Mouse (Mus musculus) cerebellum, adult 9-11 months (tissue): ENCODE results near the gene Alyref.

Experiments
- DNase-seq: peaks from one replicate; pipeline ENCODE4 v3.0.0; 2022

Gene Alyref

GRCm38 (mm10) chr11:120625152-120625775 is 27.1 kb upstream of the Alyref start, which contains the start of gene Sirt7:
TSS of gene Sirt7 (minus strand) at chr11:120625240.
- DNase-seq = peak; percentile 55

GRCm38 (mm10) chr11:120624680-120625111 is 26.5 kb upstream of the Alyref start:
- DNase-seq = peak; percentile 87

GRCm38 (mm10) chr11:120623961-120624679 is 26.0 kb upstream of the Alyref start:
- DNase-seq = no peak

- no peak for DNase-seq
Observed at GRCm38 (mm10) chr11:120622805-120623204, 24.6 kb upstream of the Alyref start.

DNA sequence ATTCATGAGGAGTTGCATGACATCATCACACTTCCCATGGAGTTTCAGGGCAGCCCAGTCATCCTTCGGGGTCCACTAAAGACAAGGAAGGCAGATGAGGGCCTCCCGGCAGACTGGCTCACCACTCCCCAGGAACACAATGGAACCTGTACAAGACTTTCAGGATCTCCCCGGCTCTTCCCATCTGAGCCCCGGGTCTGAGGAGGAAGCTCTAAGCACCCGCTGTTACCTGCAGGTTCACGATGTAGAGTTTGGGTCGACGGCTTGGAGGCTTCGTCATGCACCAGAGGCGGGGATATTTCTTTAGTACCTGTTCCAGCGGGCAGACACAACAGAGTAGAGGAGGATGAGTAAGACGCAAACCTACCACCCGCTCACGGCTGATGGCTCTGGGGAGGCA is 22.0 kb upstream of the Alyref start:
- DNase-seq = peak; percentile 46

- peak; percentile 77 for DNase-seq
Observed at GRCm38 (mm10) chr11:120618619-120619535, 20.7 kb upstream of the Alyref start.

DNA sequence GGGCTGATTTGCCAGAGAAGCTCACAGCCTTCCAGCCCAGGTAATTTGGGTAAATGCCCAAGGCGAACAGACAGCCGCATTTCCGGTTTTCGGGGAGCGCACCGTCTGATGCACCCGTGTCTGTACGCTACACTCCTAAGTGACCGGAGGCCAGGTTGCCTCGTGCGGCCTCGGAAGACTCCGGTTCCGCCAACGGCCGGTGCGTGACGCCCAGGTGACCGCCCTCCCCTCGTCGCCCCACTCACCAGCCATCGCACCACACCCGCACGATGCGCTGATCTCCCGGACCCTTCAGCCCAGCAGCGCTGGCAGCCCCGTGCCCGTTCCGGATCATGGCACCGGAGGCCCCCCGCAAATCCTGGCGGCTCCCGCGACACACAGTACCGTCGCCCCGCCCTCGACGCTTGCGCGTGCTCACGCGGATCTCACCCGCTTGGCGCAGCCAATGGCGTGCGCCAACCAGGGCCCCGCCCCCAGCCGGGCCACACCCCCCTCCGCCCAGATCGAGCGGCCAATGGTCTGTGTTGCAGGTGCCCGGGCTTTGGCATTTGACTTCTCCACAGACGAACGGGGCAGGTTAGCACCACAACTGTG is 19.5 kb upstream of the Alyref start, which contains the start of gene Pcyt2:
Gene Pcyt2, minus strand, starts transcription at position 418 of the 594 bp plus-strand sequence.
- DNase-seq = peak; percentile 95

GRCm38 (mm10) chr11:120616617-120617294 is 18.6 kb upstream of the Alyref start:
- peak; percentile 62 for DNase-seq

DNA sequence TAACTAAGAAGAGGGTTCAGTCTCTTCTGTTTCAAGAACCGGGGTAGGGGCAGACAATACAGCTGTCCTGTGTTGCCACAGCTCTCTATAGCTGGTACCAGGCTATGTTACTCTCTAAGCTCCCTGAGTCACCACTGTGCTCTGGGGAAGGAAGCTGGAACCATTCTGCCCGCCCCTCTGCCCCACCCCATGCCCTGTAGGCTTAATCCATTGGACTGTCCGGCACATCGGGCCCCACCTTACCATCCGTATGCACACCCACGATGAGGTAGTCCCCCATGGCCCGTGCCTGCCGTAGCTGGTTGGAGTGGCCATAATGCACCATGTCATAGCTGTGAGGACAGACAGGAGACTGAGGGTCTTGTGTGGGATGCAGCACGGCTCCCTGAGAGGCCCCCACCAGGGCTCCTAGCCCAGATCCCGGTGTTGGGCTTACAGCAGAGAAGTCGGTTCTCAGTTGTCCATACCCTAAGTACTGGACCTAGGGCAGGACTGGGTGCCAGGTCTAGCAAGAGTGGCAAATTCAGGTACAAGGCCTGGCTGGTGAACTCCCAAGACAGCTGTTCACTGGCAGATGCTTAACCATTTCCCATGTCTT is 17.5 kb upstream of the Alyref start:
- peak; percentile 55 for DNase-seq

GRCm38 (mm10) chr11:120615167-120615566 is 17.0 kb upstream of the Alyref start:
- DNase-seq = peak; percentile 66

GRCm38 (mm10) chr11:120613976-120614375 is 15.8 kb upstream of the Alyref start:
- peak; percentile 69 for DNase-seq

- DNase-seq = peak; percentile 64
Observed at GRCm38 (mm10) chr11:120613481-120613972, 15.4 kb upstream of the Alyref start.

- DNase-seq = peak; percentile 95
Observed at GRCm38 (mm10) chr11:120612763-120613162, 14.6 kb upstream of the Alyref start.

- peak; percentile 45 for DNase-seq
Observed at GRCm38 (mm10) chr11:120610477-120611046, 12.4 kb upstream of the Alyref start.

- DNase-seq = no peak
Observed at GRCm38 (mm10) chr11:120609250-120609649, 11.1 kb upstream of the Alyref start.

DNA sequence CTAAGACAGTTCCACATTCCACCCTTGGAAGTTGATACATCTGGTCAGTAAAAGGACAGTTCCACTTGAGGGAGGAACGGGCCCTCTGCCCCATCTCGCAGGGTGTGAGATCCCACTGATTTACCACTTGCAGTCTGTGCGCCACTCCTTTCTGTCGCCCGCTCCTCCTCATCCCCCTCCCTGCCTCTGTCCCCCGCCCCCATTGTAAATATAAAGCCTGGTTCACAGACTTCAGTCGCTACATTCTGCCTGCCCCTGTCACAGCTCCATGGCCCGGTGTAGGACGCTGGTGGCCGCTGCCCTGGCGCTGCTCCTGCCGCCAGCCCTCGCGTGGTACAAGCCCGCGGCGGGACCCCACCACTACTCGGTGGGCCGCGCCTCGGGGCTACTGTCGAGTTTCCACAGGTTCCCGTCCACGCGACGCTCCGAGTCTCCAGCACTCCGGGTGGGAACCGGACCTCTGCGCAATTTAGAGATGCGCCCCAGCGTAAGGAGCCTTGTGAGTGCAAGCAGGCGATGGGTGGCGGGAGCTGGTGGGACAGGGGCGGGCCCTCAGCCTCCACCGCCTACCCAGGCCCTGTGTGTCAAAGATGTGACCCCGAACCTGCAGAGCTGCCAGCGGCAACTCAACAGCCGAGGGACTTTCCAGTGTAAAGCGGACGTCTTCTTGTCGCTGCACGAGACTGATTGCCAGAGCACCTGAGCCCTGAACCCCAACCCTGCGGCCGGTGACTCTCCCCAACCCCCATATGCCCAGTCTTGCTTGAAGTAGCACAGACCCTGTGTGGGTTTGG is 10.3 kb upstream of the Alyref start, which contains the start of gene Npb:
Gene Npb, plus strand, starts transcription at position 237 of the 794 bp plus-strand sequence.
- DNase-seq = no peak

- no peak for DNase-seq
Observed at GRCm38 (mm10) chr11:120606764-120607163, 8.6 kb upstream of the Alyref start.

DNA sequence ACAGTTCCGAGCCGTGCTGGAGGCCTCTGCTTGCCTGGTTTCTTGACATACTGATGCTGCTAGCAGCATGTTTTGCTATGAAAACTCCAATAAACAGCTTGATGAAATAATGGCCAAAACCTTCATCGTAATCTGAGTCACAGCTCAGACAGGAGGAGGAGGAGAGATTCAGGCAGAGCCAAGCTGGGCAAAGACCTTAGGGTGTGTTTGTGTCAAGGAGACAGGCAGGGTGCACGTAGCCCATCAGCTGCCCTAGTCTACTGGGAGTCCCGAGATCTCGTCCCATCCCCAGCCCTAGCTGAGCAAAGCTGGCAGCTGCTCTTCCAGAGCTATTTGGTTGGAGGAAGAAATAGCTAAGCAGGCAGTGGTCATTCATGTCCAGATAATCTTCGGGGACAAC is 7.5 kb upstream of the Alyref start:
- DNase-seq = no peak

DNA sequence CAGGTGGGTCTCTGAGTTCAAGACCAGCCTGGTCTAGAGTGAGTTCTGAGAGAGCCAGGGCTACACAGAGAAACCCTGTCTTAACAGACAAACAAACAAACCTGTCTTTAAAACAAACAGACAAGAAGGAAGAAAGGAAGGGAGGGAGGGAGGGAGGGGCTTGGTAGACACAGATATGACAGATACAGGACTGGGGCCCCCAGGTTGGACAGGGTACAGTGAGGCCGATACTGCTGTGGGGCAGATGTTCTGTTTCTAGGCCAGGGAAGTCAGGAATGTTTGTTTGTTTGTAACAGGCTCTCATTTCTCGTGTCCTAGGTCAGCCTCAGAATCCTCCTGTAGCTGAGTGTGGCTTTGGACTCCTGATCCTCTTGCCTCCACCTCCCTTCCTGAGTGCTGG is 5.4 kb upstream of the Alyref start:
- DNase-seq = no peak

DNA sequence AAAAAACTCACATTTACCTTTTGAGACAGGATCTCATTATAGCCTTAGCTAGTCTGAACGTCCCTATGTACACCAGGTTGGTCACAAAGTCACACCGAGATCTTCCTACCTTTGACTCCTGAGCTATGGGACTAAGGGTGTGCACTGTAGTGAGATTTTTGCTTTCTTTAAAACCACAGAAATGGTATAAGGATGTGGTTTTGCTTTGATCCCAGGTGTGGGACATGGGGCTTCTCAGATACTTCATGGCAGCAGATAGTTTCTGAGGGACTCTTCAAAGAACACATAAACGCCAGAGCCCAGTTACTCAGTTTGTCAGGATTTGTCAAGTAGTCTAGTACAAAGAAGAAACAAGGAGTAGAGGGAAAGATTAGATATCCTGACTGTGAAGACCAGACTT is 2.6 kb upstream of the Alyref start:
- DNase-seq = no peak
